Mouse (Mus musculus): ENCODE measurements at regions not wholly inside any gene's neighbourhood (a gene's known extent, or its start where the extent isn't known, plus 50 kb on each side); places are given as distances from the start of the nearest gene placed in this dataset.

GRCm38 (mm10) chr9:41705972-41706371, 418.1 kb downstream of the Sorl1 start:
- TF ChIP-seq GATA1 (IDR thresholded peaks at IDR 0.05; ENCODE audit: low read length) (no peak), TAL1 (IDR thresholded peaks at IDR 0.05; ENCODE audit: low read length) (no peak)
